Mouse (Mus musculus) frontal cortex, postnatal 36 days (tissue): ENCODE measurements around the gene Trim43c.
"Not testable (repeated sequence)": the region's sequence is repeated elsewhere in the genome, so short reads cannot be mapped to it uniquely, and the experiment has no call there.

Experiments
- DNase-seq, 2 experiments: peaks; one replicate each; pipeline ENCODE4 v3.0.0; 2022; ENCODE audit warnings: low spot score in 2 of 2

Trim43c gene

DNA sequence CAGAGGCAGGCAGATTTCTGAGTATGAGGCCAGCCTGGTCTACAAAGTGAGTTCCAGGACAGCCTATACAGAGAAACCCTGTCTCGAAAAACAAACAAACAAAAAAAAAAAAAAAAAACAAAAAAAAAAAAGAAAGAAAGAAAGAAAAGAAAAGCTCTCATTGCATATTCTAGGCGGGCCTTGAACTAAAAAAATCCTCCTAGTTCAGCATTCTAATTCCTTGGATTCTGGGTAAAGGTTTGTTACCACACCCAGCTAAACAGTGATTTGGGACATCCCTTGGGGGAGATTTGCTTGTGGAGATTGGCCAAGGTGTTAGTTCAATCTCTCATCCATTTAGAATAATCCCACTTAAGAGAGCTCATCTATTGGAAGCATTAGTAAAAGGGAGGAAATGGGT lies at the start of gene Trim43c:
Gene Trim43c, plus strand, starts transcription at position 301 of the 400 bp plus-strand sequence.
- not testable (repeated sequence) for DNase-seq

DNA sequence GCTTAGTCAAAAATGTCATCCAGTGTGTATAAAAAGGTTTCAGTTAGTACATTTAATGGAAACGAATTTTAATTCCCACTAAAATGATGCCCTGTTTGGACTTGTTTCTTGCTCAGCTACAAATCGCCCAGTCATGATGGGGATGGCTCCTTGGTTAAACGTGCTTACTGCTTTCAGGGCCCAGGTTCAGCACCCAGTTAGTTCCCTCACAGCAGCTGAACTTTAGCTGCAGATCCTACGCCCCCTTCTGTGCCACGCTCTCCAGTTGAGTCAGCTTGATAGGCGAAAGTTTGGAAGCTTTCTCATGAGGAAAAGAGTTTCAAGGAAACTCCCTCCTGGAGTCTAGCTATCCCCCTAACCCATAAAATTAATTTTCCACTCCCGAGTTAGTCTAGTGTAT lies 14.1 kb downstream of the Trim43c start:
- DNase-seq: not testable (repeated sequence)

DNA sequence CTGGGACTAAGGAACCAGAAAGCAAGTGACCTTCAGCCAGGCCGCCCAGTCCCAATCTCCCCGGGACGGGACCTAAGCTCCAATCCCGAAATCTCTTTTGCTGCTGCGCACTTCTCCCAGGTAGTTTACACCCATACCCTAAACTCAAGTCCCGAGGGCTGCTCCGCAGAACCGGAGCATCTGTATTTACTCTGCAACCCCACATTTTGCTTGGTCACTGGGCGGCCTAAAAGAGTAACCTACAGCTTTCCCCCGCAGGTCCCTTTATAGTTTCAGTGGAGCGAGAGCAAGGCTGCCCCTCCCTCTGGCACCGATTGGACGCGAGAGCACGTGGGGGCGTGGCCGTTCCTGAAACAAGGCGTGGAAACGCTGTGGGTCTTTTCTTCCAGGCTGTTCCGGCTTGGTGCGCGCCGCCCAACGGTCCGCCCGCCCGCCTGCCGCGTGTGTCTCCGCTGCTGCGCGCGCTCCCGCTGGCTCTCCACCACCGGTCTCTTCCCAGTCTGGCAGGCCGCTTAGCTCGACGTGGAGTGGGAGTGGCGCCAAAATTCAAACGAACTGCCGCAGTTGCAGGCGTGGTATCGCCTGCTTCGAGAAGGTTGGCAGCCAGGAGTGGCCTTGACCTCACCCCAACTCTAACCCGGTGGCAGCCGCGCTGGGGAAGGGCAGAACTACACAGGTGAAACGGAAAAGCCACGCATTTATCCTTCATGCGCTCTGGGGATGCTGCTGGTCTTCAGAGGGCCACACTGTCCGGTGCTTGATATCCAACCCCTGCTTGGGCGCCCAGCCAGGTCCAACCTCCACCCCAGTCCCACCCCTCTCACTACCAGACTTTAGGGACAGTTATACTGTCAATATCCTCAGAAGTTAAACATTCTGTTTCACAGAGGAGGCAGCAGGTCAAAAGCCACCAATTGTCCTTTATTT lies 19.9 kb downstream of the Trim43c start:
- peak; percentile 77 to 85 for DNase-seq
